Mouse (Mus musculus): ENCODE measurements around the gene Smarca2. TPM values are rescaled to one million over a fixed set of nuclear protein-coding genes. Genes with fewer than 3 reads are reported as not detected.
A peak's percentile ranks its signal among the peaks of the same experiment; 100 is the strongest.

Gene Smarca2
- polyA plus RNA-seq (2015; fragmentation: Nextera tagmentation; extraction: Ambion mirVana) = 46.3 and 69.8 TPM in 2 replicates

DNA sequence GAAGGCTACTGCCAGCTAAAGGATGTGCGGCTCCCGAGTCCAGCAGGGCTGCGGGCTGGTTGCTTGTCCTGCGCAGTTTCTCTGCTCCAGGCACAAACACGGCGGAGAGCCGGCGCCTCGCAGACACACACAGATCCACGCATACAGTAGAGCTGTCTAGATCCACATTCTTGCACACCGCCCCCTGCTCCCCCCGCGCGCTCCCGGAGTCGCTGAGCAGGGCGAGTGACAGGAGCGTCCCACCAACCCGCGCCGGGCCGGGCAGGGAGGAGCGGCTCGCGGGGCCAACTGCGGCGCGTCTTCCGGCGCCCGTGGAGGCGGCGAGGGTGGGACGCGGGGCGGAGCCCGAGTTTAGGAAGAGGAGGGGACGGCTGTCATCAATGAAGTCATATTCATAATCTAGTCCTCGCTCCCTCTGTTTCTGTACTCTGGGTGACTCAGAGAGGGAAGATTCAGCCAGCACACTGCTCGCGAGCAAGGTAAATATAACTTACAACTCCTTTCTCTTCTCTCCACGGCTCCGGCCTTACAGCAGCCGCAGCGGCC is at the start of gene Smarca2:
Smarca2 (plus strand) TSS at position 296 of the 546 bp plus-strand sequence.
- TF ChIP-seq EP300 (IDR thresholded peaks at IDR 0.05) = no peak
- no peak for TF ChIP-seq CTCF (IDR thresholded peaks at IDR 0.05)
- whole genome bisulfite sequencing = under 1% methylated on average over 45 of the region's 45 CpGs
- H3K27me3 ChIP-seq (replicated peaks; ENCODE audit: insufficient read depth, low read length) = no peaks in the 10 kb centered on the region
- H3K36me3 ChIP-seq (ENCODE audit: insufficient read depth, low read length) = no peaks in the 10 kb centered on the region
- no peaks in the 10 kb centered on the region for H3K9me3 ChIP-seq (ENCODE audit: low read length)
- H3K4me2 ChIP-seq (replicated peaks; ENCODE audit: low read depth, low read length) = peak within 1 kb of the TSS; percentile 95
- H3K27ac ChIP-seq (ENCODE audit: low read length) = peak within 1 kb of the TSS; percentile 90
- peak within 1 kb of the TSS; percentile 64 for H3K4me3 ChIP-seq (ENCODE audit: low read depth, low read length)
- DNase-seq (ENCODE audit: low spot score) (peak; percentile 98), ATAC-seq (peak; percentile 95)
- peaks cover 12% of the 10 kb centered on the region; the same call in 1 of the 2 replicates for H3K4me1 ChIP-seq (ENCODE audit: insufficient read depth, low read depth, low read length)
- peak within 1 kb of the TSS; percentile 63 for H3K9ac ChIP-seq (replicated peaks; ENCODE audit: low read depth)

DNA sequence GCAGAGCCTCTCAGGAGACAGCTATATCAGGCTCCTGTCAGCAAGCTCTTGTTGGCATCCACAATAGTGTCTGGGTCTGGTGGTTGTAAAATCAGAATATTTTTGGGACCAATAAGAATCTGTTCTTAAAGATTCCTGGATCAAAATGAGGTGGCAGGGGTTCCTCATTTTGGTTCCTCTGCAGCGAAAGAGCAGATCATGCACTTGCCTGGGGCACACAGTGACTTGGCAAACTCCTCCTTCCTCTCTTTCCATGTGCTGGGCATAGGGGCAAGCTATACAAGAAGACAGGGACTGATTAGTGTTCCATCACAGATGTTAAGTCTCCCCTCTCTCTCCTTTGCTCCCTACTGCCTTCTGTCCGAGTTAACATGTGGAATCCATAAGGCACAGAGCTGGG is 40.0 kb upstream of the Smarca2 start:
- Histone ChIP-seq H3K9ac (replicated peaks; ENCODE audit: low read depth) (no peak overlapping the region), H3K4me2 (replicated peaks; ENCODE audit: low read depth, low read length) (no peak overlapping the region), H3K36me3 (ENCODE audit: insufficient read depth, low read length) (no peaks in the 10 kb centered on the region), H3K4me3 (ENCODE audit: low read depth, low read length) (no peak overlapping the region), H3K27ac (ENCODE audit: low read length) (no peak overlapping the region), H3K9me3 (ENCODE audit: low read length) (no peaks in the 10 kb centered on the region), H3K4me1 (ENCODE audit: insufficient read depth, low read depth, low read length) (no peaks in the 10 kb centered on the region), H3K27me3 (replicated peaks; ENCODE audit: insufficient read depth, low read length) (no peaks in the 10 kb centered on the region)
- TF ChIP-seq EP300 (IDR thresholded peaks at IDR 0.05) = no peak
- TF ChIP-seq CTCF (IDR thresholded peaks at IDR 0.05) = no peak
- WGBS = 74% methylated on average over 2 of the region's 2 CpGs
- ATAC-seq (no peak), DNase-seq (ENCODE audit: low spot score) (no peak)

DNA sequence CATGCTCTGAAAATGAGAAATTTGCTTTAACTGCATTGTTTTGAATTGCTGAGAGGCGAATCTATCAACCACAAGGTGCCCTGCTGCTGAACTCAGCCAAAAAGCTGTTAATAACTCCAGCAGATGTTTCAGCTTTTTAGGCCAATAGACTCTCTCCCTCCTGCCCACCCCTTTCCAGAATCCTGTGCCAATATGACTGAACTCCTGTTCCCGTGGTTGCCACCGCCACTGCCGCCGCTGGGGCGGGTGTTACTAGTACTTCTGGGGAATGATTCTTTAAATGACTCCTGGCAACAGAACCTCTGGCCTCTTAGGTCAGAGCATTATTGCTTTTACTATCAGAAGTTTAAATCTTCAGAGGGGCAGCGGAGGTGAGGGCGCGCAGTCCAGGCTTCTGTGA is 38.7 kb upstream of the Smarca2 start:
- DNase-seq (ENCODE audit: low spot score) (peak; percentile 4), ATAC-seq (no peak)
- Histone ChIP-seq H3K4me3 (ENCODE audit: low read depth, low read length) (no peak overlapping the region), H3K27ac (ENCODE audit: low read length) (no peak overlapping the region), H3K9me3 (ENCODE audit: low read length) (no peaks in the 10 kb centered on the region), H3K27me3 (replicated peaks; ENCODE audit: insufficient read depth, low read length) (no peaks in the 10 kb centered on the region), H3K4me2 (replicated peaks; ENCODE audit: low read depth, low read length) (no peak overlapping the region), H3K9ac (replicated peaks; ENCODE audit: low read depth) (no peak overlapping the region), H3K4me1 (ENCODE audit: insufficient read depth, low read depth, low read length) (no peaks in the 10 kb centered on the region), H3K36me3 (ENCODE audit: insufficient read depth, low read length) (no peaks in the 10 kb centered on the region)
- 65% methylated on average over 9 of the region's 9 CpGs for WGBS
- no peak for TF ChIP-seq EP300 (IDR thresholded peaks at IDR 0.05)
- TF ChIP-seq CTCF (IDR thresholded peaks at IDR 0.05) = no peak

DNA sequence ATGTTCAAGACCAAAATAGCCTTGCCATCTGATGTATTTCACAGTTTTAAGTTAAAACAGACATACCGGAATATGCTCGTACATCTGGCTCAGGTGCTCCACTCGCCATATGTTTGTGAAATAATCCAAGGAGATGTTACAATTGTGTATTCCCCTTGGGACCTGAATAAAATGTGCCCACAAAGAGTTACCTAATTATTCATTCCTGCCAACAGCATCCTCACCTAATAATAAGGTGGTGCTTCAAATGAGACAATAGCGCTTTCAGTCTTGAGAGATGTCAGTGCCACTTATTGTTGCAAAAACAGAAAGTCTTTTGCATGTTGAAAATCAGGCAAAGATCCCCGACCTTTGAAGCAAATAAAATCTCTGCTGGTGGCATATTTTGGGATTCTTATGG is 36.6 kb upstream of the Smarca2 start:
- Histone ChIP-seq H3K9me3 (ENCODE audit: low read length) (no peaks in the 10 kb centered on the region), H3K4me1 (ENCODE audit: insufficient read depth, low read depth, low read length) (no peaks in the 10 kb centered on the region), H3K27me3 (replicated peaks; ENCODE audit: insufficient read depth, low read length) (no peaks in the 10 kb centered on the region), H3K36me3 (ENCODE audit: insufficient read depth, low read length) (no peaks in the 10 kb centered on the region), H3K4me2 (replicated peaks; ENCODE audit: low read depth, low read length) (no peak overlapping the region), H3K4me3 (ENCODE audit: low read depth, low read length) (no peak overlapping the region), H3K9ac (replicated peaks; ENCODE audit: low read depth) (no peak overlapping the region), H3K27ac (ENCODE audit: low read length) (no peak overlapping the region)
- DNase-seq (ENCODE audit: low spot score) = no peak
- no peak for ATAC-seq
- no peak for TF ChIP-seq EP300 (IDR thresholded peaks at IDR 0.05)
- no peak for TF ChIP-seq CTCF (IDR thresholded peaks at IDR 0.05)
- 80% methylated on average over 5 of the region's 5 CpGs for WGBS

DNA sequence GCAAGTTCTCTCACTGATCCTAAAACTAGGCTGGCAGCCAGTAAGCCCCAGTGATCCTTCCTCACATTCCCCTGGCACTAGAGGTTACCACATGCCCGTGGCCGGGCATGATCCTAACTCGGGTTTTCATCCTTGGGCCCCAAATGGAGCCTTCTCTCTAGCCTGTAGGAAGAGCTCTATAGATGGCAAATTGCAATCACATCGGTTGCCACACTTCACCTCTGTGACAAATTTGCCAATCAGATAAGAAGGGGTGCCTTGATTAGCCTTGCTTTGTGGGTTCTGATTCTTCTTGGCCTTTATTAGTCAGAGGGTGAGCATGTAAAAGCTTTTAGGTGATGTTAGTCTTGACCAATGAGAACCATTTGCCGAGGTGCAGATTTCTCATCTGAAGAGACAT is 35.9 kb upstream of the Smarca2 start:
- no peak for DNase-seq (ENCODE audit: low spot score)
- Histone ChIP-seq H3K4me2 (replicated peaks; ENCODE audit: low read depth, low read length) (no peak overlapping the region), H3K4me1 (ENCODE audit: insufficient read depth, low read depth, low read length) (no peaks in the 10 kb centered on the region), H3K36me3 (ENCODE audit: insufficient read depth, low read length) (no peaks in the 10 kb centered on the region), H3K9ac (replicated peaks; ENCODE audit: low read depth) (no peak overlapping the region), H3K9me3 (ENCODE audit: low read length) (no peaks in the 10 kb centered on the region), H3K27me3 (replicated peaks; ENCODE audit: insufficient read depth, low read length) (no peaks in the 10 kb centered on the region), H3K4me3 (ENCODE audit: low read depth, low read length) (no peak overlapping the region), H3K27ac (ENCODE audit: low read length) (no peak overlapping the region)
- TF ChIP-seq EP300 (IDR thresholded peaks at IDR 0.05) (no peak), CTCF (IDR thresholded peaks at IDR 0.05) (no peak)
- 85% methylated on average over 5 of the region's 5 CpGs for WGBS
- ATAC-seq = no peak

DNA sequence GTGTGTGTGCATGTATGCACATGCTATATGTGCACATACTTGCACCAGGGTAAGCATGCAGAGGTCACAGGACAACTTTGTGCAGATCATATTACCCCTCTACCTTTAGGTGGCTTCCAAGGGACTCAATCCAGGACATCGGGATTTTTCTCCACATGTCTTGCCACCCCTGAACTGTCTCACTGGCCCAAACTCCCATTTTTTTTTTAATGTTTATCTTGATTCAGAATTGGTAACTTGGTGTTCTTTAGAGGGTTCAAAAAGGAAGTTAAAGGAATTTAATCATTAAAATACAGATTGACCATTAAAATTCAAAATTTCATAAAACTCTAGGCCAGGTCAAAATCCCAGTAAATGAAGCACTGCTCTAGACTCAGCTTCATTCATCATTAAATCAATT is 35.4 kb upstream of the Smarca2 start:
- H3K4me2 ChIP-seq (replicated peaks; ENCODE audit: low read depth, low read length) = no peak overlapping the region
- no peaks in the 10 kb centered on the region for H3K27me3 ChIP-seq (replicated peaks; ENCODE audit: insufficient read depth, low read length)

DNA sequence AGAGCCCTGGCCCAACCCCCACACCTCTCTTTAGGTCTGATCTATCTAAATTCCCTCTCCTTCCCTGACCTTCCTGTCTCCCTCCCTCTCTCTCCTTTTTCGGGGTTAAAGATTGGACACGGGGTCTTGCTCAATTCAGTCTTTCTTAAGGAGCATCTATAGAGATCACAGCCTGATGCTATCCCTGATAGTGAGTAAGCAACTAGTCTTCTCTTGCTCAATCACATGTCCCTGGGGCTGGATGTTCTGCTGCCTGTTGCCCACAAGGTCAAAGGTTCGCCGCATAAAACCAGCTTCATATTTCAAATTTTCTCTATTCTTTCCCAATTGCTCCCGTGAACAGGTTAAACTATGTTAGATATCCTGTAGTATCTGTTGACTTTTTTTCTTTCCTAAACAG is 25.2 kb upstream of the Smarca2 start:
- H3K27ac ChIP-seq (ENCODE audit: low read length) = no peak overlapping the region
- H3K27me3 ChIP-seq (replicated peaks; ENCODE audit: insufficient read depth, low read length) = no peaks in the 10 kb centered on the region
- WGBS = 72% methylated on average over 5 of the region's 5 CpGs
- no peak overlapping the region for H3K9ac ChIP-seq (replicated peaks; ENCODE audit: low read depth)
- no peaks in the 10 kb centered on the region for H3K4me1 ChIP-seq (ENCODE audit: insufficient read depth, low read depth, low read length)
- ATAC-seq (no peak), DNase-seq (ENCODE audit: low spot score) (no peak)
- no peaks in the 10 kb centered on the region for H3K9me3 ChIP-seq (ENCODE audit: low read length)
- H3K4me3 ChIP-seq (ENCODE audit: low read depth, low read length) = no peak overlapping the region
- H3K36me3 ChIP-seq (ENCODE audit: insufficient read depth, low read length) = no peaks in the 10 kb centered on the region
- TF ChIP-seq CTCF (IDR thresholded peaks at IDR 0.05) = no peak
- TF ChIP-seq EP300 (IDR thresholded peaks at IDR 0.05) = no peak
- H3K4me2 ChIP-seq (replicated peaks; ENCODE audit: low read depth, low read length) = no peak overlapping the region

More for the DNA sequence above, 35.4 kb upstream of the Smarca2 start:
- no peaks in the 10 kb centered on the region for H3K4me1 ChIP-seq (ENCODE audit: insufficient read depth, low read depth, low read length)
- no peaks in the 10 kb centered on the region for H3K9me3 ChIP-seq (ENCODE audit: low read length)
- ATAC-seq (no peak), DNase-seq (ENCODE audit: low spot score) (no peak)
- H3K27ac ChIP-seq (ENCODE audit: low read length) = no peak overlapping the region
- TF ChIP-seq EP300 (IDR thresholded peaks at IDR 0.05) (no peak), CTCF (IDR thresholded peaks at IDR 0.05) (no peak)
- H3K9ac ChIP-seq (replicated peaks; ENCODE audit: low read depth) = no peak overlapping the region
- WGBS = 91% methylated on average over 1 of the region's 1 CpGs
- H3K4me3 ChIP-seq (ENCODE audit: low read depth, low read length) = no peak overlapping the region
- H3K36me3 ChIP-seq (ENCODE audit: insufficient read depth, low read length) = no peaks in the 10 kb centered on the region
